Mouse (Mus musculus) B cell, adult 67 days (primary cell): ENCODE results near the gene Csf2rb2. TPM values are rescaled to one million over a fixed set of nuclear protein-coding genes. Genes with fewer than 3 reads are reported as not detected.

Experiments used
- total RNA-seq, 2 experiments: library from RNA; stranded (reverse); gene quantifications; 4 replicates each; pipeline ENCODE4 v1.2.4; 2023

Csf2rb2 gene
- 1 to 10 TPM; 1.3 to 1.8 TPM for total RNA-seq

GRCm38 (mm10) chr15:78305341-78305933 is at the start of gene Csf2rb2:
Csf2rb2 (minus strand) TSS chr15:78305721.

GRCm38 (mm10) chr15:78325671-78326339 is 20.3 kb upstream of the Csf2rb2 start, which contains the start of gene Csf2rb:
Csf2rb (plus strand) TSS chr15:78325752.

GRCm38 (mm10) chr15:78244695-78245492 is 60.6 kb downstream of the Csf2rb2 start, which contains the start of gene Ncf4:
Ncf4 (plus strand) TSS chr15:78244801.

Other genes starting within 250 kb of the Csf2rb2 start
- not detected for gene Cacng2, start 185.7 kb downstream of the Csf2rb2 start, total RNA-seq
- 10 to 100 TPM; 34.9 to 43.3 TPM for gene Ift27, start 131.6 kb downstream of the Csf2rb2 start, total RNA-seq
- gene Pvalb, start 99.3 kb downstream of the Csf2rb2 start, total RNA-seq = not detected
- 100 to 1,000 TPM; 325 to 350 TPM for gene Ncf4, start 60.9 kb downstream of the Csf2rb2 start, total RNA-seq
- gene Csf2rb, start 20.0 kb upstream of the Csf2rb2 start, total RNA-seq = 10 to 100 TPM; 23.1 to 34.2 TPM
- gene Tex33, start 90.2 kb upstream of the Csf2rb2 start, total RNA-seq = not detected
- 1 to 10 TPM; 1.3 to 2.0 TPM for gene Tst, start 100.2 kb upstream of the Csf2rb2 start, total RNA-seq
- 10 to 100 TPM; 20.2 to 26.7 TPM for gene Mpst, start 100.7 kb upstream of the Csf2rb2 start, total RNA-seq
- gene Kctd17, start 122.8 kb upstream of the Csf2rb2 start, total RNA-seq = 1 to 10 TPM in 1 of 2 experiments, under 1 TPM in 1; 0.53 to 1.0 TPM
- not detected for gene Tmprss6, start 162.9 kb upstream of the Csf2rb2 start, total RNA-seq
- 1 to 10 TPM; 3.4 to 5.6 TPM for gene Il2rb, start 189.6 kb upstream of the Csf2rb2 start, total RNA-seq
- not detected for gene C1qtnf6, start 225.7 kb upstream of the Csf2rb2 start, total RNA-seq
- not detected for gene Sstr3, start 239.0 kb upstream of the Csf2rb2 start, total RNA-seq